Mouse (Mus musculus) mouse embryonic stem cell (cell line): ENCODE data around the gene Dgkb.

Source experiments
- in situ Hi-C, 2 experiments: fragments of 300-500 bp; cut with MboI; formaldehyde crosslinking; loops; 1 replicate in 1 of 2; 3 replicates in 1 of 2; pipeline ENCODE4 v1.14.3; 2019 to 2020; ENCODE audit warnings: low sequenced_read_pairs in 2 of 2, low pct_unique_long_range_greater_than_20kb in 1 of 2, mixed read lengths in 1 of 2; ENCODE audit not compliant: unreplicated experiment in 1 of 2

Dgkb gene

DNA sequence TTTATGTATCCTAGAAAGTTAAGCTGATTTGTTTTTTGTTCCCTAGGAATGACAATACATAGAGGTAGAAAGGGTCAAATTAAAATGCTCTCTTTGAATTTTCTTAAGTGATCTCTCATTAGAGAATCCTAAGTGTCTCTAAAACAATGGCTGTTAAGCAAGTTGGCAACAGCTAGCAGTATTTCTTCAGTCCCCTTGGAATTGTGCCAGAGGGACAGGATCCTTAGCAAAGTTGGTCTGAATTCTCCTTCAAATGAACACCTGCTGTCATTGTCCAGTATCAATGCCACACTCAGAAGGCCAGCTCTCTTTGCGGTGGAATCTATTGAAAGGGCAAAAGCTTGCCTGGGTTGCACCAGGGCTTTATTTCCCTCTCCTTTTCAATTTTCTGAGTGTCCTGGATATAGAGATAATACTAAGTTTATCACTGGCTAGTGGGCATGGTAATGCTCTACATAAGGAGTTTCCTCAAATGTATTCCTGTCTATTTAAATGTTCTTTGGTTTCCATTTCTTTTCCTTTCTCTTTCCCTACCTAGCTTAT is 510.3 kb downstream of the Dgkb start:
- in situ Hi-C loops, result no loop called here

DNA sequence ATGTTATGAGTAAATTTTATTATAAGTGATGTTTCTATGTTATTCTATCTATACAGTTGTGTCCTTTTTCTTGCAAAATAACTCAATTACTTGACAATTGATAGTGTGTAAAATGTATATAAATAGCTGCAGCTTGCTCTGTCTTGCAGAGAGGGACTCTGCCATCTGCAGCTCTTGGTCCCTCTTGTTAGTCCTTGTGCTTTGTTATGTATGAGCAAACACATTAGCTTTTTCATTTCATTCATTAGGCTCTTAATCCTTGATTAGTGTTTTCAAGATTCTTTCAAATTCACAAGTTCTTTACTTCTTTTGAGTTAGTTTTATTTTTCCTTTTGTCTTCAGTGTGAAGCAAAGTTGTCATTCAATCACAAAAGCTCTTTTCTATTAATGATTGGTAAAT is 511.3 kb downstream of the Dgkb start:
- in situ Hi-C loops, result no loop called here

DNA sequence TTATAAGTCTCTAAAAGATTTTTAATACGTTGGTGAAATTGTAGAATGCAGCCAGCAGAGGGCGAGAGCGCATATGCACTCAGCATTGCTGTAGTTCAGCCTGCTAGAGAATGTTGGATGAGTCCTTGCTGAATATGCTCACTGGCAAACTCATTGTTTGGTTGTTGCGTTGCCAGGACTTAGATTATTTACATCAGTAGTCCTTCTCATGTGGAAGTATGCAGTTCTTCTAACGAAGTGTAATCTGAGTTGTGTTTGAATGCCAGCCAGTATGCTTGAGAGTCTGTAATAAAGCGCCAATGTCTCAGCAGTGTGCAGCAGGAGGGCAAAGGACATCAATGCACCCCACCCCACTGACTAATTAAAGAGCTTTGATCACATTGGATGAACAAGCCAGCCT is 525.1 kb downstream of the Dgkb start:
- in situ Hi-C loops, result no loop called here

DNA sequence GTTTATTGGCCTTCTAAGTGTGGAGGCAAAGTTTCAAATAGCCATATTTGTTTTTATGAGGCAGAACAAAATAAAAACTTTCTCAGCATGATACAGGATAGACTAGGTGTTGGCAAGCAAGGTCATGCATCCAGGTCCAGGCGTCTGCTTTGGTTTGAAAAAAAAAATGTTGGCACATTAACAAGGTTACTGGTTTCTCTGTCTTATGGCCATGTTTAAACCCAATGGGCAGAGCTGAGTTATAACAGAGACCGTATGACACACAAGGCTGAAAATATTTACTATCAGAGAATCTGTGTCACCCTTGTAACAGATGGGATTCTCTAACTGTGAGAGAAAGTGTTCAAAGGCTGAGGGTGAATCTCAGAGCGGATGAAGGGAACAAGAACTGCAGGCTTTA is 535.0 kb downstream of the Dgkb start:
- in situ Hi-C loops, result no loop called here

- in situ Hi-C loops, result no loop called here
Measured at GRCm38 (mm10) chr12:38356386-38356785, 538.9 kb downstream of the Dgkb start.

- in situ Hi-C loops, result no loop called here
Measured at GRCm38 (mm10) chr12:38361491-38361890, 544.0 kb downstream of the Dgkb start.

DNA sequence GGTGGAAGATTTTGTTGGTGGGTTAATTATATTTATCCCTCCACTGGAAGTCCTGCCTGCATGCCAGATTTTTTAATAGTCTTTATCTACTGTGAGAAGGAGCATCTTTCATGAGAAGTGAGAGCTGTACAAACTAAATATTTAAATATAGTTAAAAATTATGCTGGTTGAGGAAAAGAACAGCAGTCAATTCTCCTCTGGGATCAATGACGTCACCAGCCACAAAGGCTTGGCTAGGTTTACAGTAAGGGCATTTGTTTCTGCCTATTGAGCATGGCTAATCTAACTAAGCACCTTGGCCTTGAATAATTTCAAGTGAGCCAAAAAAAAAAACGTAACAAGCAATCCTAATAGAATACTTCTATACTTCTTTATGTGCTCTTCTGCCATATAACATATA is 554.1 kb downstream of the Dgkb start:
- in situ Hi-C loops, result no loop called here

DNA sequence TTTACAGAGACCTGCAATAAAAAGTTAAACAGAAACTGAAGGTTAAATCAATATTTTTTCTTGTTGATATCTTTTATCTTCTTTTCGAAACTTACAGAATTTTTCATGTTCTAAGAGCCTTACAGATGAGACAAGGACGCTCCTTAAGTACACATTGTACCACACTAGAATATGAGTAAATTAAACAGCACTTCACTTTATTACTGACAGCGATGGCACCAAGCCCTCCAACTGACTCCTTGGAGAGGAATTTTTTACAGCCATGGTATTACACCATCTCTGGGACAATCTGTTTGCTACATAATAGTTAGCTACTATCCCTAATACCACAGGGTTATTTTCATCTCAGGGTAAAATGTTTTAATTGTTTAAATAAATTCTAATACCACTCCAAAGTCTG is 556.6 kb downstream of the Dgkb start:
- in situ Hi-C loops, result no loop called here

GRCm38 (mm10) chr12:38385942-38386341 is 568.4 kb downstream of the Dgkb start:
- in situ Hi-C loops, result no loop called here

- in situ Hi-C loops, result no loop called here
Measured at GRCm38 (mm10) chr12:38386991-38387390, 569.5 kb downstream of the Dgkb start.

- in situ Hi-C loops, result no loop called here
Measured at GRCm38 (mm10) chr12:38387654-38388053, 570.1 kb downstream of the Dgkb start.

DNA sequence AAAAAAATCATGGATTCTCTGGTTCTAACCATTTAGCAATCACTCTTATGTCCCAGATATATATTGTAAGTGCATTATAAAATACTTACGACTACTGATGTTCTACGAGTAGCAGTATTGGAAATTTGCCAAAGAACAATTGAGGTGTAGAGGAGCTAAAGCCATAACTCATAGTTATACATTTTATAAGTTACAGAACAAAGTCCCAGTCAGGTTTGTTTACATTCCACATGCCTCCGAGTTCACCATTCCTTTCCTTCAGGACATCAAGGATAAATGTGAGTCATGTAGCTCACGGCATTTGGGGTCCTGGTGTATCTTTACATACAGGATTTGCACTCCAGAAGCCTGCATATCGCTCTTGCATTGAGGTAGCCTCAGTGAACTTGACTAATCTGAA is 570.7 kb downstream of the Dgkb start:
- in situ Hi-C loops, result no loop called here

DNA sequence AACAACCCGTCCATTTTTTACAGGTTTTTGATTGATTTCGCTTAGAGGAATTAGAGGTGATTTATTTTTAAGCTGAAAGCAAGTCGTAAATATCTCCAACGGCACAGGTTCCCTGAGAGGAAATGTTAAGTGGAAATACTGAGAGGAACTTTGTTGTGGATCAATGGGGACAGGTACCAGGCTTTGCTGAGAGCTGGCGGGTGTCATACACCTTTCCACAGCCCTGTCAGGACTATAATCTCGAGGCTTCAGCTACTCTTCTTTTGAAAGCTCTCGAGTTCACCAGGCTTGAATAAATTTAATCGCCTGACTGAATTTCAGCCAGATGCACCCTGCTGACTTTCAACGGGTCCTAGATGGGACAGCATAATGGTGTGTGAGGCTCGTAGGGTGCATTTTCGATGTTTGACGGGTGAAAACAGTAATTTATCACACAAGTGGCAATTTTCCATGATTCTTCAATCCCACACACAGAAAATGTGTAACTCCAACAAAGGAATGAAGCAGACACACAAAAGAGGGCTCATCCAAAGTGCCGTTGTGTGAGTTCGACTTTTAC is 580.3 kb downstream of the Dgkb start:
- in situ Hi-C loops, result no loop called here

DNA sequence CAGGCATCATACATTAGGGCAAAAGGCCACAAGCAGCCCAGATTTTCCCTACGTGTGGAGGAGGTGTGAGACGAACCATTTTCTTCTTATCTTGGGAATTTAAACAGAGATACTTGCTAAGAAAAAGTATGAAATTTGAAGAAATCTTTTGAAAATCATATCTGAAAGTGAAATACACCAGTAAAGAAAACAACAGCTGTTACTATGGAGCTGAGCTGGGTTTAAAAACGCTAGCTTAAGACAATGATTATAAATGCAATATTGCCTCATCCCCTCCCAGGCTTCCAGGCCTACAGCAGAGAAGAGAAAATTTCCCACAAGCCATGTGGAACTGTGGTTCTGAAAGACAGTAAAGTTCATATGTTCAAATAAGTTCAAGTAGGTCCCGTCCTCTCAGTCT is 582.6 kb downstream of the Dgkb start:
- in situ Hi-C loops, result no loop called here

- in situ Hi-C loops, result no loop called here
Measured at GRCm38 (mm10) chr12:38435364-38436130, 618.0 kb downstream of the Dgkb start.

- in situ Hi-C loops, result no loop called here
Measured at GRCm38 (mm10) chr12:38436131-38436436, 618.6 kb downstream of the Dgkb start.

DNA sequence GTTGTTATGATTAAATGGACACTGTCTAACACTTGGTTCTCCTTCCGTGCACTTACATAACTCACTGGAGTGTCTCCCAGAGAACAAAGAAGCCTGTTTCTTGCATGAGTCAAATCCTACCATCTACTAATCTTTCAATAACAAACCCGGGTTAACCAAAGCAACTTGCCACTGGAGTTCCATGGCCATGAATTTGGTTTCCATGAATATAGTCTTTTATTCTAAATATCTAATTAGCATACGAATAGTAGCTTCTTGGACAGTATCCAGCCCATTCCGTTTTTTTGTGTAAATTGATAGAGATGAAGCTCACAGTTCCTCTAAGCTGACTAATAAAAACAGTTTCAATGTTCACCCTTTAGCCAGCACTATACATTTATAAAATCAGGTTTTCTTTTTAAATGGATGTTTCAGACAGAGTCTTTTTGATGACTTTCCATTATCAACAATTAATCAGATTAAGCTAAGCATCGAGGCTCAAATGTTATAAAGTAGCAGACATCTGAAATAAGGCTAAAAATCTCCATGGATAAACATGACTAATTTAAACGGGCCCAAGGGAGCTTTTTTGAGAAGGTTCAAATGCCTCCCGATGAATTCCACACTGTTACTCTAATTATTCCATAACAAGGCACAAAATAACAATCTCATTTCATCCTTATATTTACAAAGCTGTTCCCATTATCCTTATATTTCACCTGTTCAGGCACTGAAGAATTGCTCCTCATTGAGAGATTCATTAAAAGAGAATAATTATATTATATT is 633.0 kb downstream of the Dgkb start:
- in situ Hi-C loops, result no loop called here

DNA sequence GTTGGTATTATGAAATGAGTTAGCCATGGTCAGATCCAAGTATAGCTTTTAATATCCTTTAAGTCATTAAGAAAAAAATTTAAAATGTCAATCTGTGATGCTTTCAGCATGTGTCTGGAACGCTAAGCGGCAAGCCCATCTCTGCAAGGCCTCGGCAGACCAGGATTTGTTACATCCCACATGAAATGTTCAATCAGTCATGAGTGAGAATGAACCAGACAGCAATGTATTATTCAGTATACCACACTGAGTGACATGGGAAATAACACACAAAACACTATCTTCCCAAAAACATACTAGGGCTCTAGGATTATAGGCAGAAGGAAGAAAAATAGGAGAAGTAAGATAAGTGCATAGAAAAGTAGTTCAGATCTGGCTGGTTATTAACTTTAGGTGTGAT is 634.2 kb downstream of the Dgkb start:
- in situ Hi-C loops, result no loop called here

DNA sequence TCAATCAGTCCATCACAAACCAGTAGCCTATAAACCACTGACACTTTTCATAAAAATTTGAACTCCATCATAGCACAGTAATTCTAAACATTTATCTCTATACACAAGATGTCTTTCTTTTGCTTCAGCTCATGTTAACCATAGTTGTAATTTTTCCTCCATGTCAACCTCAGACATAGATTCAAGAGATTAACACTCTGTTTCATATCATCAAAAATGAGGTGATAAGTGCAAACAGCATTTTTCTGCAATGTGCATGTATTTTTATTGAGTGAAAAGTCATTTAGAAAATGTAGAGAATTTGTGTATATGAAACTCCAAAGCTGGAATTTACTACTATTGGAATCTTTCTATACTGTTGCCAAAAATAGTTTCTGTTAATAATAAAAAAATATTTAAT is 650.7 kb downstream of the Dgkb start:
- in situ Hi-C loops, result no loop called here

DNA sequence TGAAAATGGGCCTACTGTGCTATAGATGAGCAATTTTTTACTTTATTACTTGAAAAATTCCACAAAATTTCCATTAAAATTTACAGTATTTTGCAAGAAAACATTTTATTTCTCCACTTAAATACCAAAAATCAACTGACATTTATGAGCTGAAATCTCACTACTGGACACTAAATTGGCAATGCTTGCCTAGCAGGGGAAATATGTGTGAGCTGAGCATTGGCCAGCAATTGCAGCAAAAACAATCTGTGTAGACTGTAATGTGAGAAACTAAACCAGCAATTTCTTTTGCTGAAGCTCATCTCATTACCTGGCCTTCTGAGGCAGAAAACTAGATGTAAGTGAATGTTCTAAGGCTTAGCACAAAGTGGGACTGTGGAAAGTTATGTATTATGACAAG is 651.1 kb downstream of the Dgkb start:
- in situ Hi-C loops, result no loop called here
